Mouse (Mus musculus) cerebellum, adult 2 months (tissue): ENCODE data around the gene Cars2.

Source experiments
- CTCF ChIP-seq: fragments of 200-500 bp; IDR thresholded peaks from 2 replicates; pipeline ENCODE4 v1.5.1; 2011; ENCODE audit warnings: low read depth, mild to moderate bottlenecking, control low read depth, low read length, moderate library complexity, borderline replicate concordance; ENCODE audit not compliant: insufficient read depth
- POLR2A ChIP-seq: fragments of 200-500 bp; IDR thresholded peaks from 2 replicates; pipeline ENCODE4 v1.6.1; 2011; ENCODE audit warnings: low read length, control low read depth, borderline replicate concordance; ENCODE audit not compliant: insufficient read depth

DNA sequence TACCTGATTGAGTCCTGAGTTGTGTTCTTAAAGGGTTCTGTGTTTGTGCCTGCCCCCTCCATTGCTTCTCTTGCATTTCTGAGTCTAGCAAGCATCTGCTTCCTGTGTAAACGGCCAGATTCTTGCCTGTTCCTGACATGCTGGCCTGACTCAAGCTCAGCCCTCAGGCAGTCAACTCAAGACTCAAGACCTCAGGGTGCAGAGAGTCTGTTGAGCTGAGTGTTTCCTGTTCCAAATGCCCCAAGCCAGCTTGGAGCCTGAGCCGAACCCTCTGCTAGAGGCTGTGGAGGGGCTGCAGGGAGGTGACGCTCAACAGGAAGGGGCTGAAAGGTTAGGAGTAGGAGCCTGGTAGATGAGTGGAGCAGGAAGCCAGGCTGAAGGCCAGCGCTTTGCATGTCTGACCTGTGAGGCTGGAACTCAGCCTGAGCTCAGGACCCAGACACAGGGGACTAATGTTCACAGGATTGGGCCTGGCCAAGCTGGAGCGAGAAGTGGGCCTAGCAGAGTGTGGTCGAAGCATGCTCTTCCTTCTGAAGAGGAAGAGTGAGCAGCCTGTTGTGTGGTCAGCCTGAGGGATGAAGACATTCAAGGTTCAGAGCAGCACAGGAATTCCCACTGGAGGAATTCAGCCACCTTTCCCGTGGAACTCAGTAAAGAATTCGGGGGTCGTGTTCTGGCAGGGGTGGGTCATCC is 24.5 kb upstream of the Cars2 start:
- TF ChIP-seq POLR2A (no peak), CTCF (no peak)
